Mouse (Mus musculus) ovary, postnatal 14 days (tissue): ENCODE measurements around the gene Reep1.

Source experiments
- DNase-seq: peaks from one replicate; pipeline ENCODE4 v3.0.0; 2022; ENCODE audit warnings: low spot score

The Reep1 gene

DNA sequence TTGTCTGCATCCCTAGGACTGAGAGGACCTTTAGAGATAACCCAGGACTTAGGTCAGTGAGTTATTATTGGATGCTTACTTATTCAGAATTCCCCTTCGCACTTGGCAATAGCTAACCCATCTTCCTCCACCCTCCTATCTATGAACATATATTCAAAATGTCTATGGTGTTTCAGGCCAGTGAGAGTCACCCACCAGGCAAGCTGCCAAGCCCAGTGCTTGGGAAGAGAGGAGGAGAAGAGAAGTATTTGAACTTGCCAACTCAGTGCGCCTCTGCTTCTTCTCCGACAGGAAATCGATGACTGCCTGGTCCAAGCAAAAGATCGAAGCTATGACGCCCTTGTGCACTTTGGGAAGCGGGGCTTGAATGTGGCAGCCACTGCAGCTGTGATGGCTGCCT lies 73.1 kb downstream of the Reep1 start:
- DNase-seq: no peak

DNA sequence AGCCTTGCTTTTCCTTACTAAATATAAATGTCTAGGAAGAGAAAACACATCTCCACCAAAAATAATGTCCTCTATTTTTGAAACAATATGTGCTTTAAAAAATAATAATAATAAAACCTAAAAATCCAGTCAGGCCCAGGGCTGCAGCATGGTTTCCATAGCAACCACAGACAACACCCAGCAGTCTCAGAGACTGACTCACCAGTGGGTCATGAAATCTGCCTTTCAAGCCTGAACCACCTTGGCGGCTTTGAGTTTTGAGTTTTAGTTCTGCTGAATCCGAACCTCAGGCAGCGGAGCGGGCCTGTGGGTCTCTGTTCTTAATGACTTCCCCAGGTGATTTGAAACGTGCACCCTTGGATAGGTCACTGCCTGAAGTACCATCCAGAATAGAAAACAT lies 75.8 kb downstream of the Reep1 start:
- DNase-seq: no peak

DNA sequence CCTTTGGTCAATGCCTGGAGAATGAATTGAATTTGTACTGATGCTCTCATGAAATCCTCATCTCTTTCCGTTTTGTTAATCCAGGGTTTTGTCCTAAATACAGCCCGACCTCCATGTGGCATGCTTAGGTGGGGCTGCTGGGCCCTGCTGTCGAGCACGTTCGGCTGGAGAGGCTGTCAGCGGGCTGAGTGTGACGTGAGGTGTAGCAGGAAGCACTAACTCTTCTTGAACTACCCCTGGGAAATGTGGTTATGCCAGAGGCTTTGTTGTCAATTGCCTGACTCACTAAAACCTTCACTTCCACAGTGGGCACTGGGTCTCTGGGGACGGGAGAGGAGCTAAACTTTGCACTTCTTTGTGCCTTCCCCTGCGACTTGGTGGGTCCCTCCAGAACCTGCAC lies 81.0 kb downstream of the Reep1 start:
- DNase-seq: no peak

DNA sequence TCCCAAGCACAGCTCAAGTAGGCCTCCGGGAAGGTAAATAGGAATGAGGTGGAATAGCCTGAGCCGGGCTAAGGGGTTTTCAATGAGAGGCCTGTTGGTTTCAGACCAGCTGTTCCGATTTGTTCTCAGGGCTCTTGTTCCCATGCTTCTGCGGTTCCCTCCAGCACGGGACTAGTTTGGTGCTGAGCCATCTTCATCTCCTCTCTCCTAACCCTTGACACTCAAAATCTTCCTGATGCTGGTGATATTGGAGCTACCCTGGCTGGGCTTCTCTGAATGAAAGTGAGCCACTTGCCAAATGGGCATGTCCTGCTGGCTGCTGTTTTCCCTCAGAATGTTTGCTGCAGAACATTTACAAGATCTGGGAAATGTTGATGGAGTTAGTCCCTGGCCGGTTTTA lies 84.4 kb downstream of the Reep1 start:
- no peak for DNase-seq

DNA sequence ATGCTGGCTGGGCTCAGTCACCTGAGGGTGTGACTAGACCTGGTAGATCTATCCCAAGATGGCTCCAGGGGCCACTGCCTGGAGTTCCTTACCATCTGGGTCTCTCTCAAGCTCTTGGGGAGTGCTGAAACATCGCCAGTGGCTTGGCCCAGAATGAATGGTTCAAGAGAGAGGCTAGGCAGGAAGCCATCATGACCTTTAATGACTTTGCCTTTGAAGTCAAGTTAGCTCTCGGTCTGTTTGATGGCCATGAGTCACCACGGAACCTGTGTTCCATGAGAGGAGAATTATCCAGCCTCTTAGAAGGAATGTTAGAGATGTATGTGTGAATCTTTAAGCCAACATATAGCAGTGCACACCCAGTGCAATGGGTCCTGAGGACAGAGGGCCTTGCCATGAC lies 92.0 kb downstream of the Reep1 start:
- no peak for DNase-seq

DNA sequence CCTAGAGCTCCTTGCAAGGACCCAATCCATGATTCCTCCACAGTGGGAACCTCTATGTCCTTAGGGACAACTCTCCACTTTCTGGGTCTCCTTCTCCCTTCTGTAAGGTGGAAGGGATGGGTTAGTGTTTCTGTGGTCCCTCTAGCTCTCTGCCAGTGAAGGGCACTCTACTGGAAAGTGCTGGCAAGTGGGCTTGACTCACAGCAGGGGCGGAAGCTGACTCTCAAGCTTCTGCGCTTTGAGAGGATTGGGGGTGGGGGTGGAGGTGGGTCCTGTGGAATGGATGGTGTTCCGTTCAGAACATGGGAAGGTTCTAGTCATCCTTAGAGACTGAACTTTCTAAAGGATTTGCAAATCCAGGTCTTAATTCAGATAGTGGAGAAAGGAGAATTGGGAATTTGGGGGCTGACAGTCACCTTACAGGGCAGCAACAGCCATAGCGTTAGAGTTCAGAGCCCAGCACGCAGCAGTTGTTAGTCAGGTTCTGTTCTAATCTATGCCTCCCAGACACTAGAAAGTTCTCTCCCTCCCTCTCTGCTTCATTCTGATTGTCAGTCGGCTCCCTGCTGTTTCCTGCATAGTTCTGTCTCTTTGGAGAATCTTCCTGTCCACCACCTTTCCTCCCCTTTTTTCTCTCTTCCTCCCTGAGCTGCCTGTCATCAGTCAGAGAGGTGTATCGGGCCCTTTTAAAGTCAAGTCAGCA lies 93.8 kb downstream of the Reep1 start:
- no peak for DNase-seq

DNA sequence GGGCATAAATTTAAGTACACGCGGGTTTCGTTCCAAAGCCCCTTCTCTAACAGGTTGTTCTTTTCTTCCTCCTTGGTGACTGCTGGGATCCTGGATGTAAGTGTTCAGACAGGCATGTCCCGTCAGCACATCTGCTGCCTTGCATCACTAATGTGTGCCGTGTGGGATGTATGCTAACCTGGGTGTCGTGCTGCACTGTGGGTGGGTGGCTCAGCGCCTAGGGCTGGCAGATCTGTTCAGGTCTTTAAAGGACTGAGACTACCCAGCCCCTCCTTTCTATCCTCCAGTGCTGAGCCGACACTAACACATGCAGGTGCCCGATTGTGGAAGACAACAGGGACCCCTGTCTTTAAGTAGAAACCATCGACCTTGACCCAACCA lies 94.3 kb downstream of the Reep1 start:
- DNase-seq: no peak

DNA sequence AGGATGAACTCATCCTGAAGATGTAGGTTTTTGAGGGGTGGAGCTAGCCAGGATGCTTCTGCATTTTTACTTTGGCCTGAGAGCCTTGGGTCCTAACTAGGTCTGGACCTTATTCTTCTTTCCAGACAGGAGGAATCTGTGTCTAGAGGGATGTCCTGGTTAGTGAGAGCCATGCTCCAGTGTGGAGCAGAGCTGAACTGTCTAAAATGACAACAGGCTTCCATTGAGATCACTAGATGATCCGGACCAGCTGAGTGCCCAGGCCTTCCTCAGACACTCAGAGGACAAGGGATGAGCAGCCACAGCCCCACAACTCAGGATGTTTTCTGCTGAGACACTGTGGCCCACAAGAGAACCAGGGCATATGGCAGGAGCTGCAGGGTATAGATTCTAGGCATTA lies 96.2 kb downstream of the Reep1 start:
- no peak for DNase-seq

DNA sequence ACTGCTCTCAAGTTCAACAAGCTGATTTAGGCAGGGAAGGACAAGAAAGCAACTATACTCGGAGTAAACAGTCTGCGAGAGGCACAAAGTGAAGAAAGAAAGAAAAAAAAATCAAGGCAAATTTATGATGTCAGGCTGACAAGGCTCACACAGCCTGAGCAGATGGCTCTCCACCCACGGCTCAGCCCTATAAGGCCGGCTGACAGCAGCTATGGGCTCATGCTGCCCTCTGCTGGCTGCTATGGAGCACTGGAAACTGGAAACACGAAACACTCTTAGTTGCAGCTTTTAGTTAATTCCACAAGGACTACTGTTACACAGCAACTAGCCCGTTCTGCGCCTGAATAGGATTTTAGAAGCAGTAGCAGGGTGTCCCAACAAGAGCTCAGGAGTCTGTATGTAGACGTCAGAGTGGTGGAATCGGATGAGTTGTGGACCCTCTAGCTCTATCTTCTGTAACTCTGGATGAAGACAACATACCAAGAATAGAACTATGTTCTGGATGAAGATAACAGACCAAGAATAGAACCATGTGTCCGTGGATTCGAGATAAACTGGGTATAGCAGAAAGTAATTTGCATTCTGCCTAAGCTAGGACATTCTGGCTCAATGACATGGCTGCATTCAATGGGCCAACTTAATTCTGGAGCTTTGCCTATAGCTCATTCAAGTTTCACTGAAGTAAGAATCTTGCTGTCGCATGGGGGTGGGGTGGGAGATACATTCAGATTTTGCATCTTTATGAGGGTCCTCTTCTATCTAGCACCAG lies 96.9 kb downstream of the Reep1 start:
- peak; percentile 50 for DNase-seq

DNA sequence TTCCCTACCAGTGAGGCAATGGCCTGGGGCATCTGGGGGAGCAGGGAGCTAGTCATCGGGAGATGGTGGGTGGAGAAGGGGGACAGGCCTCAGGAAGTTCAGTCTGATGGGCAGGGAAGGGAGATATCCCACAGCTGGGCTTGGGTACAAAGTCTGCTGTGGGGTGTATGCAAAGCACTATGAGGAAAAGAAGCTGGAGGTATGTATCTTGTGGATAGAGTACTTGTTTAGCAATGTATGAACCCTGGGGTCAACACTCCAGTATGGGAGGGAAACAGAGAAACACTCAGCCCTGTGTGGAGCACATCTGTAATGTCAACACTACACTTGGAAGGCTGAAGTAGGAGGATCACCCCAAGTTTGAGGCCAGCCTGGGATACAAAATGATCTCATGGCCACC lies 99.4 kb downstream of the Reep1 start:
- no peak for DNase-seq

DNA sequence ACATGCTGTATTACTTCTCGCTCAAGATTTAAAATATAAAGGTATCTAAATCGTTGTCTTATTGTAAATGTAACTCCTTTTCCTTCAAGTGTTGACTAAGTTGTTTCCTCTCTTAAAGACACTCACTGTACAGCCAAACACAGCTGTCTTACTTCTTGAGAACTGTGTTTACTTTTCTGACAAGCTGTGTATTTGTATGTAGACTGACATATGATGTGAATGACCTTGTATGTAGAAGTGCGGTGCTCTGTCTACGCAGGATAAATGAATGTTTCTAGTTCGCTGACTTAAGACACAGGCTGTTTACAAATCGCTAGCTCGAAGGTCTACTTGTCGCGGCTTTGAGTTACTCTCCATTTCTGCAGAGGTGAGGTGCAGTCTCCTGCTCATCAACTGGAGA lies 102.5 kb downstream of the Reep1 start:
- DNase-seq: no peak

DNA sequence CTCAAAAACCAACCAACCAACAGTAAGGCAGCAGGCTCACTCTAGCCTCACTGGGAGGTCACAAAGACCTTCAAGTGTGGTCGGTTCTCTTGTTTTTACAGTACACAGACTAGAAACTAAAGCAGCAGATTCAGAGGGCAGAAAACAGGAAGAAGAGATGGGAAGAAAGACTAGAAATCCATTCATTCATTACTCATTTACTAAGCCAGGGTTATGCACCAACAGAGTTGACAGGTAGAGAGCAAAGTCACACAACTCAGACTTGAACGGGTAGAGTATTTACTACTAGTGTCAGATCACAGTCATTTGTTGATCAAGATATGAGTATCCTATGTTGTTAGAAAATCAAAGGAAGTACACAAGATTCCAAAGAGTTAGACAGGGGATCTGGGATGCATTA lies 105.5 kb downstream of the Reep1 start:
- DNase-seq: no peak

DNA sequence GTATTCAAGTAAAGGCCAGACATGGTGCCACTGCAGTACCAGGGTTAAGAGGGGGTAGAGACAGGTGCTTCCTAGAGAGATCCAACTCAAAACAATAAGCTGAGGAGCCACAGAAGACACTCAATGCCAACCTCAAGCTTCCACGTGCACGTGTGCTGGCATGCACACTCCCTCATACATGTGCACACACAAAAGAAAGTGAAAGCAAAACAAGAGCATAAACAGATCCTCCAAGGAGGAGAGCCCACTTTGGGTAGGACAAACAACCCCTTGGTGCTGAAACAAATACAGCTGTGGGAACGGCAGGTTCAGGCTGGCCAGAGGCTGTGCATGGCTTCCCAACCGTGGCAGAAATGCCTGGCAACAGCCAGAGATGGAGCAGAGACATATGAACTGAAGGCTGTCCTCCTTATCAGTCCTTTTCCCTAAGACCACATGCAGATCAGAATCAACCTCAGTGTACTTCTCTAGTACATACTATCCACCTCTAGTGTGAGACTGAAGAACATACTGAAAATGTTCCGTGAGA lies 112.5 kb downstream of the Reep1 start:
- DNase-seq: no peak

DNA sequence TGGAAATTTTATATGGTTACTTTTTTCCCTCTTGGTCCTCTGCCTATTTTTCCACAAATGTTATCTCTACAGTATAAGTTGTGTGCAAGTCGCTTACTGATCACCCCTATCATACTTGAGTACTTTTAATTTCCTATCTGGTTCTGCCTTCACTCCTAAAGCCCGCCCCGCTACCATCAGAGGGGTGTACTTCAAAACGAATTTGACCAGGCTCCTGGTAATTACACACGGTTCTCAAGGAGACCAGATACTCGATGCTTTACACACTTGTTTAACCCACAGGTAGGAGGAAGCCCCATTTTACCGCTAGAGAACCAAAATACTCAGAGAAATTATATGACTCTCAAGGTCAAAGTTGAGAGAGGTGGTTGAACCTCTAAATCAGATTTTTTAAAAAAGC lies 115.7 kb downstream of the Reep1 start:
- no peak for DNase-seq

DNA sequence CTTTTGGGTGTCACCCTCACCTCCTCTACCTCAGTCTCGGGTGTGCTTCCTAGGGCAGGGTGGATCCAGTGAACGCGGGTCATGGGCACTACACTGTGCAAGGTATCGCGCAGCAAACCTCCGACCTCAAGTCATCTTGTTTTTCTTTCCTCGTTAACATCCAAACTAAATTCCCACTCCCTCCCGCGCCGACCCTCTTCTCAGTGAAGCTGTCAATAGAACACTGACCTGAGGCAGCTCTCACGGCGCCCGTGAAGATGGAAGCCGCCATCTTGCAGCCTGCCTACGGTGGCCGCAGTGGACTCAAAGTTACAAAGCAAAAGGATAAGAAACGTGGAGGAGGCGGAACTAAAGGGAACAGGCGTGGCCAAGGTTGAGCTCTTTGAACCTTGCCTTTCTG lies 116.1 kb downstream of the Reep1 start:
- peak; percentile 76 for DNase-seq

DNA sequence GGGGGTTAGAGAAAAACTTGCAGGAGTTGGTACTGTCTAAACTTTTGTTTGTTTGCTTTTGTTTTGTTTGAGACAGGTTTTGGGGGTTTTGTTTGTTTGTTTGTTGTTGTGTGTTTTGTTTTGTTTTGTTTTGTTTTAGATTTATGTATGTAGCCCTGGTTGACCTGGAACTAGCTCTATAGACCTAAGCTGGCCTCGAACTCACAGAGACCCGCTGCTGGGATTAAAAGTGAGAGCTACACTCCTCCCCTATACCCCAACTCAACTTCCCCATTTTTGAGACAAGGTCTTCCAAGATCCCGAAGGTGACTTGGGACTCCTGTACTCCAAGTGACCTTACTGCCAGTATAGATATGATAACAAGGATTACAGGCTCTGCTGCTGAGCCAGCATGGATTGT lies 116.6 kb downstream of the Reep1 start:
- no peak for DNase-seq

DNA sequence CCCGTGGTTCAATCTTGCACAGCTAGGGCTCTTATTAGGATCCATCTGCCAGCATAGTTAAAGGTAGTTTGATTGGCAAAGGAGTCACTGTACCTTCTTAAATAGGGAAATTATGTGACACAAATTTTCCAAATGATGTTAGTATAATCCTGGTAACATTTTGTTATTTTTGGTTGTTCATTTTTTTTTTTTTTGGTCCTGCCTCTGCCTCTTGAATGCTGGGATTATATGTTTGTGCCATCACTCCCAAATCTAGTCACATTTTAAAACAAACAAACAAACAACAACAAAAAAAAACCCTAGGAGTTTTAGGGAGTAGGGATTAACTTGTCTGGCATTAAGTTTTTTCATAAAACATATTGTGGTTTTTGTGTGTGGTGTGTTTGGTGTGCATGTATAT lies 119.5 kb downstream of the Reep1 start, which contains the start of gene Mrpl35:
Mrpl35 (minus strand) TSS at position 101 of the 400 bp plus-strand sequence.
- DNase-seq: no peak

DNA sequence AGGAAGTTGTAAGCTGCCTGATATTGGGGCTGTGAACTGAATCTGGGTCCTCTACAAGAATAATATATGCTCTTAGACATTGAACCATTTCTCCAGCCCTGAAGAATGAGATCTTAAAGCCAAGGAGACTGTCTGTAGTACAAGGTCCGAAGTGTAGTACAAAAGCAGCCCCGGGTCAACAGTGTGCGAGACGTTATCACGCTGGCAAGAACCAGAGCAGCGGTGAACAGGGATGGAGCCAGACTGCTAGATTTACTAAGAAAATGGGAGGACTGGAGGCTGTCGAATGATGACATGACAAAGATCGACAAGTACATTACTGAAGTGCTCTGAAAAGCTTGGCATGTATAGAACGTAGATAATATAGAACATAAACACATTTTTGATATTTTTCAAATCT lies 122.4 kb downstream of the Reep1 start:
- DNase-seq: no peak

DNA sequence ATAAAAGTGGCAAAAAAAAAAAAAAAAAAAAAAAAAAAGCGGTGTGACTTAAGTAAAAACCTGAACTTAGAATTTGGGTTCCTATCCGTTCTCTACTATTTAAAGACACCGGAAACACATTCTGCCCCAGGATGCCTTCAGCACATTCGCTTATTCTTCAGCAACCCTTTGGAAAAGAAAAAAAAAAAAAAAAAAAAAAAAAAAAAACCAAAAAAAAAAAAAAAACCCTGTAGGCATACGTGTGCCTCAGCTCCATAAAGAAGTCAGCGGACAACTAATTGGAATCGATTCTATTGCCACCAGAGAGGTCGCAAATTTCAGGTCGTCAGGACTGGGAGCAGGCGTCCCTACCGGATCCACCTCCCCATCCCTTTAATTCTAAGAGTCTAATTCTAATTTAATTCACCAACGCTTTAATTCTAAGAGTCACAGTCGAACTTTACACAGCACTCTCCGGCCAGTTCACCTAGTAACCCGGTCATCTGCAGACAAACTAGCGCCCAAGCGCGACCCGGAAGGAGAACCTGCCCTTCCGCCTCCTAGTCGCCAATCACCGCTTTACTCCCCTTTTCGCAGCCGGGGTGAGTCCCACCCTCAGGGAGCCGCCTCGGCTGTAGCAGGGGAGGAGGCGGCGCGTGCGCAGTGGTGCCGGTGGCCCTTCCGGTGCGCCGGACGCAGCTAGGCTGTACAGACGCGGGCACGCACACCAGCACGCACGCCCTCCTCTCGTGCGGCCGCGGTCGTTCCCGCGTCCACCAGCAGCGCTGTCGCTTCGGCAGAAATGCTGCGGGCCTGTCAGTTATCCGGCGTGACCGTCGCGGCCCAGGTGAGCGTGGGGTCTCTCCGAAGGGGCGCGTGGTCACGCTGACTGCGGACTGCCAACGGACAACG lies 123.6 kb downstream of the Reep1 start, which contains the start of gene Immt:
Immt (plus strand) TSS at position 642 of the 891 bp plus-strand sequence.
- peak; percentile 95 for DNase-seq

DNA sequence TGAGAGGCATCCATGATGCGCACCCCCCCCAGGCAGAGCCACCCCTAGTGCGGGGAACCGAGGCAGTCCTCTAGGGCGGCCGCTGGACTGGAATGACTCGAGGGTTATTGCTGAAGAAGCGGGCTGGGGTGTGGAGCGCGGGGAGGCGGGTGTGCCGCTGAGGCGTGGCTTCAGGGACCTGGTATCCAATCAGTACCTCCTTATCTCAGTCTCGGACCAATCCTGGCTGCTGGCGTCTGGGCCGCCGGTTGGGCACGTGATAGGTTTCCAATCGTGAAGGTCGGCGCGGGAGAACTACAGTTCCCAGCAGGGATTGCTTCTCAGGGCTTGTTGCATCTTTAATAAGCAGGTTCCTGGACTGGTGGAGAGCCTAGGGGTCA lies 124.2 kb downstream of the Reep1 start:
- peak; percentile 86 for DNase-seq

DNA sequence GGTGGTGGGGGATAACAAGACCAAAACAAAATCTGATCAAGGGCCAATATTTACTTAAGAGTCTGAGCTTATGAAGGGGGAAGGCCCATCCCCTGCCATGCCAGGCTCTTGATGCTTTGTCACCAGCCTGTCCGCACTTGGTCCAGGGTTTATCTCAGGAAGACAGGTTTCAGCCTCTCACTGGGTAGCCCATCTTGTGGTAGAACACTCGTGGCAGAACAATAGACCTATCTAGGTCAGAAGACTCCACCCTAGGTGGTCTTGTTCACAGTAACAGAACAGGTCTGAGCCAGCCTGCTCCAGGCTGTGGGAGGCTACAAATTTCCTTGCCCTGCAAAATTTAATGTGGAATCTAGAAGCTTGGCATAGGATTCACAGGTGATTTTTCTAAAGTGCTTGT lies 129.4 kb downstream of the Reep1 start:
- DNase-seq: no peak

DNA sequence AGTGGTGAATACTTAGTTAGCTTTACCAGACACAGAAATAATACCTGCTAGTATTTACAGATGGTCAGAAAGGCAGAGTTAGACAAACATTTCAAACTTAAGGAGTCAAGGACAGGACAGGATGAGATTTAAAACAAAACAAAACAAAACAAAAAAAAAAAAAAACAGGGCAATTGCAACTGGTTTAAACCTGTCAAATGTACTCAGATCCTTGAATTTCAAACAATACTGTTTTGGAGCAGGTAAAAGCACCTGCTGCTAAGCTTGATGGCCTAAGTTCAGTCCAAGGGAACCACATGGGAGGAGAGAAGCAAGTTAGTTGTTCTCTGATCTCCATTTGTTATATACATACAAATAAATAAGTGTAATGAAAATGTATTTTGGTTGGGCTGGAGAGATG lies 132.5 kb downstream of the Reep1 start:
- DNase-seq: no peak
